ENCODE assay signal across 21 mouse cellular contexts in the genomic region with DNA sequence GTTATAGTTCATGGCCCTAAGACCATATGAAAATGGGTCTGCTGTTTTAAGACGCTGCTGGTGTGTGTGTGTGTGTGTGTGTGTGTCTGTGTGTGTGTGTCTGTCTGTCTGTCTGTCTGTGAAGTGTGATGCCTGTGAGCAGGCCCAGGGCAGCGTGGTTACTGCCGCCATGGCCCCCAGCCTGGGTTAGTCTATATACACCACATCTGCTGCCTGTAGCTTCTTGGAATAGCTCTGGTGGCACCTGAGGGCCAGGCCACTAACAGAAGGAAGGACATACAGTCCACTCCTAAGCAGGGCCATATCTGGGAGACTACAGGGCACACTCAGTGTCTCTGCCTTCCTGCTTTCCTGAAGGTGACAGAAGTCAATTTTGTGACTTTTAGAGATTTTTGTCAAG.
A peak's percentile ranks its signal among the peaks of the same experiment; 100 is the strongest.
DNase-seq lines count a peak whose midpoint lies in the region; ATAC-seq and TF ChIP-seq lines count a peak whose summit lies in the region.
"Had no signal": no experiment of that assay in that cellular context is flagged by ENCODE, and none has a peak within 500 bp of the region (broad histone marks: within the 10 kb centered on the region; RNA-seq: fewer than 3 reads in every experiment).

No protein-coding gene starts in this region.

- H3K9me3 ChIP-seq in heart, embryonic 12.5 days (replicated peaks), result no peaks in the 10 kb centered on the region
- H3K9me3 ChIP-seq in hindbrain, postnatal 0 days (ENCODE audit: low read length), result no peaks in the 10 kb centered on the region
- no peaks in the 10 kb centered on the region for H3K9me3 ChIP-seq in hindbrain, embryonic 12.5 days (replicated peaks)
- no peaks in the 10 kb centered on the region for H3K9me3 ChIP-seq in midbrain, embryonic 11.5 days (ENCODE audit: control insufficient read depth, low read length)
- H3K9me3 ChIP-seq in midbrain, embryonic 15.5 days, result no peaks in the 10 kb centered on the region
- H3K9me3 ChIP-seq: G1E had no signal

- DNase-seq in heart, adult 11 months, result peak; percentile 72
- no peak for DNase-seq in hindbrain, postnatal 0 days (ENCODE audit: low spot score)
- DNase-seq in midbrain, embryonic 11.5 days (ENCODE audit: low spot score, missing footprints), result peak; percentile 65
- DNase-seq: adrenal gland, adult 2 months; adrenal gland, adult 8-10 months; adrenal gland, postnatal 10 days; adrenal gland, postnatal 14 days; adrenal gland, postnatal 25 days; adrenal gland, postnatal 36 days; B cell, adult 2 months; cerebellum, adult 11 months; cerebellum, adult 11-12 months; cerebellum, adult 18-20 months had no signal

- peaks cover 79% of the 10 kb centered on the region for H3K36me3 ChIP-seq in heart, embryonic 12.5 days
- peaks cover 61% of the 10 kb centered on the region for H3K36me3 ChIP-seq in hindbrain, postnatal 0 days (ENCODE audit: insufficient read depth, low read length)
- H3K36me3 ChIP-seq in hindbrain, embryonic 12.5 days, result peaks cover 59% of the 10 kb centered on the region
- H3K36me3 ChIP-seq in midbrain, embryonic 11.5 days (ENCODE audit: control insufficient read depth, insufficient read depth, low read length), result peaks cover 3% of the 10 kb centered on the region
- H3K36me3 ChIP-seq in midbrain, embryonic 15.5 days (replicated peaks), result peaks cover 31% of the 10 kb centered on the region

- 98% methylated on average over 3 of the region's 3 CpGs for WGBS in heart, embryonic 12.5 days
- 95% methylated on average over 3 of the region's 3 CpGs for WGBS in hindbrain, postnatal 0 days
- WGBS in hindbrain, embryonic 12.5 days, result 87% methylated on average over 3 of the region's 3 CpGs
- WGBS in midbrain, embryonic 11.5 days, result 94% methylated on average over 3 of the region's 3 CpGs
- 90% methylated on average over 3 of the region's 3 CpGs for WGBS in midbrain, embryonic 15.5 days

- no peak for TF ChIP-seq CTCF in hindbrain, postnatal 0 days (IDR thresholded peaks at IDR 0.05; ENCODE audit: low read depth)

- no peaks in the 10 kb centered on the region for H3K4me1 ChIP-seq in heart, embryonic 12.5 days (replicated peaks)
- H3K4me1 ChIP-seq in hindbrain, postnatal 0 days (ENCODE audit: insufficient read depth, low read length), result no peaks in the 10 kb centered on the region
- H3K4me1 ChIP-seq in hindbrain, embryonic 12.5 days, result no peaks in the 10 kb centered on the region
- no peaks in the 10 kb centered on the region for H3K4me1 ChIP-seq in midbrain, embryonic 11.5 days (ENCODE audit: control insufficient read depth, insufficient read depth, low read length)
- H3K4me1 ChIP-seq in midbrain, embryonic 15.5 days, result no peaks in the 10 kb centered on the region

- H3K27me3 ChIP-seq in heart, embryonic 12.5 days (replicated peaks), result no peaks in the 10 kb centered on the region
- no peaks in the 10 kb centered on the region for H3K27me3 ChIP-seq in hindbrain, postnatal 0 days (ENCODE audit: insufficient read depth, low read length)
- no peaks in the 10 kb centered on the region for H3K27me3 ChIP-seq in hindbrain, embryonic 12.5 days
- H3K27me3 ChIP-seq in midbrain, embryonic 11.5 days (ENCODE audit: control insufficient read depth, insufficient read depth, low read length), result no peaks in the 10 kb centered on the region
- H3K27me3 ChIP-seq in midbrain, embryonic 15.5 days (replicated peaks), result no peaks in the 10 kb centered on the region
- H3K27me3 ChIP-seq: CH12.LX, Patski had no signal

- no peak overlapping the region for H3K4me3 ChIP-seq in heart, embryonic 12.5 days
- H3K4me3 ChIP-seq in hindbrain, postnatal 0 days (ENCODE audit: low read length), result no peak overlapping the region
- no peak overlapping the region for H3K4me3 ChIP-seq in hindbrain, embryonic 12.5 days
- H3K4me3 ChIP-seq in midbrain, embryonic 11.5 days (ENCODE audit: low read depth, low read length), result no peak overlapping the region
- no peak overlapping the region for H3K4me3 ChIP-seq in midbrain, embryonic 15.5 days

- H3K9ac ChIP-seq in heart, embryonic 12.5 days, result no peak overlapping the region
- H3K9ac ChIP-seq in hindbrain, postnatal 0 days (replicated peaks; ENCODE audit: low read length), result no peak overlapping the region
- no peak overlapping the region for H3K9ac ChIP-seq in hindbrain, embryonic 12.5 days
- H3K9ac ChIP-seq in midbrain, embryonic 11.5 days (ENCODE audit: low read length), result no peak overlapping the region
- no peak overlapping the region for H3K9ac ChIP-seq in midbrain, embryonic 15.5 days

- H3K27ac ChIP-seq in heart, embryonic 12.5 days (ENCODE audit: poor library complexity, severe bottlenecking), result no peak overlapping the region
- no peak overlapping the region for H3K27ac ChIP-seq in hindbrain, postnatal 0 days
- H3K27ac ChIP-seq in hindbrain, embryonic 12.5 days, result no peak overlapping the region
- H3K27ac ChIP-seq in midbrain, embryonic 11.5 days (ENCODE audit: low read depth, low read length), result no peak overlapping the region
- H3K27ac ChIP-seq in midbrain, embryonic 15.5 days, result no peak overlapping the region

- H3K4me2 ChIP-seq in heart, embryonic 12.5 days, result no peak overlapping the region
- H3K4me2 ChIP-seq in hindbrain, postnatal 0 days (ENCODE audit: low read depth, low read length), result no peak overlapping the region
- no peak overlapping the region for H3K4me2 ChIP-seq in hindbrain, embryonic 12.5 days (replicated peaks)
- no peak overlapping the region for H3K4me2 ChIP-seq in midbrain, embryonic 11.5 days
- H3K4me2 ChIP-seq in midbrain, embryonic 15.5 days, result no peak overlapping the region

- no peak for ATAC-seq in heart, embryonic 12.5 days (ENCODE audit: insufficient number of reproducible peaks, low FRiP score)
- ATAC-seq in hindbrain, postnatal 0 days, result peak; percentile 29; the same call in 1 of the 2 replicates
- ATAC-seq in hindbrain, embryonic 12.5 days (ENCODE audit: low FRiP score), result no peak
- ATAC-seq in midbrain, embryonic 11.5 days (ENCODE audit: low FRiP score), result no peak
- no peak for ATAC-seq in midbrain, embryonic 15.5 days (replicated peaks)
- ATAC-seq: activated CD4-positive, CD25-positive, alpha-beta regulatory T cell, adult 4 months; CD4-positive, CD25-positive, alpha-beta regulatory T cell, adult 4 months; Patski had no signal
